Mouse (Mus musculus) embryonic facial prominence, embryonic 14.5 days (tissue): ENCODE data around the gene Mgat2. TPM values are rescaled to one million over a fixed set of nuclear protein-coding genes. Genes with fewer than 3 reads are reported as not detected.

Experiments
- microRNA-seq: library from miRNA; unstranded; fragments of <30 nt; microRNA quantifications from one replicate; pipeline ENCODE4, GENCODE M21; 2016; ENCODE audit warnings: borderline number of aligned reads
- polyA plus RNA-seq: library from polyadenylated mRNA; unstranded; fragments of >200 nt; fragmentation: Nextera tagmentation; extraction: Ambion mirVana; gene quantifications from 2 replicates; pipeline ENCODE4 v1.2.1, GENCODE M21; 2014

Gene Mgat2
- polyA plus RNA-seq, 1 experiment from 2014 or later, result 66.1 TPM

Small RNA genes within 50 kb of the gene (microRNA-seq; reads per million reads assigned to microRNA genes)
- gene Gm47287 (not detected), gene Gm47295 (not detected)

Other genes starting within 250 kb of the Mgat2 start
- 1,758 and 2,055 TPM in 2 replicates for gene Rps29, start 25.0 kb upstream of the Mgat2 start, polyA plus RNA-seq
- 16.9 and 18.4 TPM in 2 replicates for gene Lrr1, start 15.3 kb upstream of the Mgat2 start, polyA plus RNA-seq
- gene Rpl36al, start 74 bp upstream of the Mgat2 start, polyA plus RNA-seq, result 562 and 692 TPM in 2 replicates
- 18.2 and 23.2 TPM in 2 replicates for gene Gm49383, start 12.9 kb downstream of the Mgat2 start, polyA plus RNA-seq
- gene Dnaaf2, start 14.3 kb downstream of the Mgat2 start, polyA plus RNA-seq, result 5.5 and 6.0 TPM in 2 replicates
- gene Gm49384, start 20.1 kb downstream of the Mgat2 start, polyA plus RNA-seq, result 18.4 and 19.4 TPM in 2 replicates
- gene Pole2, start 44.0 kb downstream of the Mgat2 start, polyA plus RNA-seq, result 21.4 and 23.9 TPM in 2 replicates
- gene Klhdc1, start 57.0 kb downstream of the Mgat2 start, polyA plus RNA-seq, result 9.0 and 9.8 TPM in 2 replicates
- gene Klhdc2, start 112.5 kb downstream of the Mgat2 start, polyA plus RNA-seq, result 124 and 133 TPM in 2 replicates
- gene Nemf, start 173.0 kb downstream of the Mgat2 start, polyA plus RNA-seq, result 65.8 and 75.1 TPM in 2 replicates
- 62.3 and 66.7 TPM in 2 replicates for gene Arf6, start 188.0 kb downstream of the Mgat2 start, polyA plus RNA-seq
- 1.7 and 1.8 TPM in 2 replicates for gene Gm9887, start 188.3 kb downstream of the Mgat2 start, polyA plus RNA-seq